Mouse (Mus musculus) heart, postnatal 25 days (tissue): ENCODE measurements around the gene Vmn2r-ps159. TPM values are rescaled to one million over a fixed set of nuclear protein-coding genes. Genes with fewer than 3 reads are reported as not detected.
"Not testable (repeated sequence)": the region's sequence is repeated elsewhere in the genome, so short reads cannot be mapped to it uniquely, and the experiment has no call there.

Experiments
- DNase-seq: peaks from one replicate; pipeline ENCODE4 v3.0.0; 2022; ENCODE audit warnings: low spot score
- intact Hi-C: fragments of 180-260 bp; cut with DNase I; formaldehyde crosslinking; loops from one replicate; pipeline ENCODE4 v1.15.1; 2025
- total RNA-seq, 2 experiments: library from RNA; stranded (reverse); gene quantifications; 2 replicates each; pipeline ENCODE4 v1.2.3; 2021

Vmn2r-ps159 gene
- not detected for total RNA-seq

- DNase-seq, intact Hi-C loops: not testable (repeated sequence)
These were observed at the start of gene Vmn2r-ps159 for GRCm38 (mm10) chr4:156330803-156331202. Gene Vmn2r-ps159 (plus strand): TSS chr4:156331103.

DNA sequence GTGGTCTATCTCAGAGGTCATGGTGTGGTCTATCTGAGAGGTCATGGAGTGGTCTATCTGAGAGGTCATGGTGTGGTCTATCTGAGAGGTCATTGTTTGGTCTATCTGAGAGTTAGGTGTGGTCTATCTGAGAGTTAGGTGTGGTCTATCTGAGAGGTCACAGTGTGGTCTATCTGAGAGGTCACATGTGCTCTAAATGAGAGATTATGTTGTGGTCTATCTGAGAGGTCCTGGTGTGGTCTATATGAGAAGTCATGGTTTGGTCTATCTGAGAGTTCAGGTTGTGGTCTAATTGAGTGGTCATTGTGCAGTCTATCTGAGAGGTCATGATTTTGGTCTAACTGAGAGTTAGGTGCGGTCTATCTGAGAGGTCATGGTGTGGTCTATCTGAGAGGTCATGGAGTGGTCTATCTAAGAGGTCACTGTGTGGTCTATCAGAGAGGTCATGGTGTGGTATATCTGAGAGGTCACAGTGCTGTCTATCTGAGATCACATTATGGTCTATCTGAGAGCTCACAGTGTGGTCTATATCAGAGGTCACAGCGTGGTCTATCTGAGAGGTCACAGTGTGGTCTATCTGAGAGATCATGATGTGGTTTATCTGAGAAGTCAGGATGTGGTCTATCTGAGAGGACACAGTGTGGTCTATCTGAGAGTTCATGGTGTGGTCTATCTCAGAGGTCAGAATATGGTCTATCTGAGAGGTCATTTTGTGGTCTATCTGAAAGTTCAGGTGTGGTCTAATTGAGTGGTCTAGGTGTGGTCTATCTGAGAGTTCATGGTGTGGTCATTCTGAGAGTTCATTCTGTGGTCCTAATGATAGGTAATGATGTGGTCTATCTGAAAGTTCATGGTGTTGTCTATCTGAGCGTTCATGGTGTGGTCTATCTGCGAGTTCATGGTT lies 10.9 kb downstream of the Vmn2r-ps159 start:
- DNase-seq, intact Hi-C loops: not testable (repeated sequence)

DNA sequence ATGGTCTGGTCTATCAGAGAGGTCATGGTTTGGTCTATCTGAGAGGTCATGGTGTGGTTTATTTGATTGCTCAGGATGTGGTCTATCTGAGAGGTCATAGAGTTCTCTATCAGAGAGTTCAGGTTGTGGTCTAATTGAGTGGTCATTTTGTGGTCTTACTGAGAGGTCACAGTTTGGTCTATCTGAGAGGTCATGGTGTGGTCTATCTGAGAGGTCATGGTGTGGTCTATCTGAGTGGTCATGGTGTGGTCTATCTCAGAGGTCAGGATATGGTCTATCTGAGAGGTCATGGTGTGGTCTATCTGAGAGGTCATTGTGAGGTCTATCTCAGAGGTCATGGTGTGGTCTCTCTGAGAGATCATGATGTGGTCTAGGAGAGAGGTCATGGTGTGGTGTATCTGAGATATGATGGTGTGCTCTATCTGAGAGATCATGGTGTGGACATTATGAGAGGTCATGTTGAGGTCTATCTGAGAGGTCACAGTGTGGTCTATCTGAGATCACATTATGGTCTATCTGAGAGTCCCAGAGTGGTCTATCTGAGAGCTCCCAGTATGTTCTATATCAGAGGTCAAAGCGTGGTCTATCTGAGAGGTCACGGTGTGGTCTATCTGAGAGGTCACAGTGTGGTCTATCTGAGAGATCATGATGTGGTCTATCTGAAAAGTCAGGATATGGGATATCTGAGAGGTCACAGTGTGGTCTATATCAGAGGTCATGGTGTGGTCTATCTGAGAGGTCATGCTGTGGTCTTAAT lies 11.8 kb downstream of the Vmn2r-ps159 start:
- intact Hi-C loops = no loop called here
- no peak for DNase-seq

- DNase-seq = no peak
- intact Hi-C loops = no loop called here
These were observed 12.4 kb downstream of the Vmn2r-ps159 start for GRCm38 (mm10) chr4:156343332-156343731.

- DNase-seq, intact Hi-C loops: not testable (repeated sequence)
These were observed 26.0 kb downstream of the Vmn2r-ps159 start for GRCm38 (mm10) chr4:156356756-156357437.

Other genes with a start within 250 kb of the Vmn2r-ps159 start
- 1 to 10 TPM; 3.3 to 3.6 TPM for gene 9430015G10Rik, start 221.1 kb upstream of the Vmn2r-ps159 start, total RNA-seq
- gene Rnf223, start 200.6 kb upstream of the Vmn2r-ps159 start, total RNA-seq = under 1 TPM in 1 of 2 experiments, not detected in 1; 0.10 TPM
- gene Agrn, start 133.6 kb upstream of the Vmn2r-ps159 start, total RNA-seq = 10 to 100 TPM; 35.3 to 40.4 TPM
- gene Isg15, start 130.3 kb upstream of the Vmn2r-ps159 start, total RNA-seq = 1 to 10 TPM; 3.2 to 4.5 TPM
- gene AW011738, start 127.8 kb upstream of the Vmn2r-ps159 start, total RNA-seq = 1 to 10 TPM; 6.3 to 6.9 TPM
- gene Perm1, start 115.2 kb upstream of the Vmn2r-ps159 start, total RNA-seq = 100 to 1,000 TPM; 227 to 246 TPM
- 10 to 100 TPM; 10.5 to 10.6 TPM for gene Plekhn1, start 96.2 kb upstream of the Vmn2r-ps159 start, total RNA-seq
- 10 to 100 TPM; 22.6 to 22.9 TPM for gene Noc2l, start 95.1 kb upstream of the Vmn2r-ps159 start, total RNA-seq
- gene Samd11, start 75.4 kb upstream of the Vmn2r-ps159 start, total RNA-seq = not detected